Mouse (Mus musculus) brain, embryonic 14.5 days (tissue): ENCODE data around the gene Mgea5.

Experiments
- CTCF ChIP-seq: fragments of 200-500 bp; IDR thresholded peaks from 2 replicates; pipeline ENCODE4 v1.5.1; 2012; ENCODE audit warnings: inconsistent platforms, mild to moderate bottlenecking, moderate library complexity, borderline replicate concordance; ENCODE audit not compliant: insufficient read depth, insufficient read length; ENCODE audit errors: extremely low read depth
- POLR2A ChIP-seq: fragments of 200-500 bp; IDR thresholded peaks from 2 replicates; pipeline ENCODE4 v1.6.1; 2012; ENCODE audit warnings: mild to moderate bottlenecking, inconsistent platforms, borderline replicate concordance; ENCODE audit not compliant: poor library complexity, insufficient read depth, insufficient read length, severe bottlenecking; ENCODE audit errors: extremely low read depth

DNA sequence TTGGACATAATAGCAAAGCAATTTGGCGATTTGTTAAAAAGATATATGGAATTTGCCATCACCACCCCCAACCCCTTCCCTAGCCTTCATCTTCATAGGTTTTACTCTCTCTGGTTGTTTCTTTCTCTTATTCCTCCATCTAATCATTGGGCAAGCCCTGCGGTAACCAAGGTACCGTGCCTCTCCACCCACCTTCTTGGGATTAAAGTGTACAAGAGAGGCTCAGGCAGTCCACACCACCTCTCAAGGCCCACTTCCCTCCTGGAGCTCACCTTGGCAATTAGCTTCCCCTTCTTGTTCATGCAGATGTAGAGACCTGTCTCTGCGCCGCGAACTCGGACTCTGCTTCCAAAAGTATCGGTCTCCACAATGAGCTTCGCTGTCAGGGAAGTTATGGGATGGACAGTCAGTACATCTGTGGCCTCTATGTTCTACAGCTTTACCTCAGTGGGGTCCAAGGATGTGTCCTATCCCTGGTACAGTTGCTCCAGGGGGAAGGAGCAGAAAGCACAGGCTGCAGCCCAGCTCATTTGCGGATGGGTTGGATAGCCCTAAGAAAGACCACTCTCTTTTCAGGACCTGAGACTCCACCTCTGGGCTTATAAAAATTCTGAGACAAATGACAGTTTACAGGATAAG is 45.7 kb downstream of the Mgea5 start:
- TF ChIP-seq CTCF: no peak
- no peak for TF ChIP-seq POLR2A
